Mouse (Mus musculus) adrenal gland, adult 18-20 months (tissue): ENCODE data around the gene Gmppa. TPM values are rescaled to one million over a fixed set of nuclear protein-coding genes. Genes with fewer than 3 reads are reported as not detected.

ENCODE experiments used
- DNase-seq, 2 experiments: peaks; one replicate each; pipeline ENCODE4 v3.0.0; 2021 to 2022; ENCODE audit warnings: low spot score in 2 of 2
- total RNA-seq, 2 experiments: library from RNA; stranded (reverse); gene quantifications; 1 replicate in 1 of 2; 2 replicates in 1 of 2; pipeline ENCODE4 v1.2.3; 2021

Gmppa gene
- total RNA-seq, 2 experiments from 2014 or later = 53.2 to 56.1 TPM

GRCm38 (mm10) chr1:75450314-75451005 lies 14.7 kb downstream of the Gmppa start, which contains the start of gene Asic4:
Gene Asic4, plus strand, starts transcription at chr1:75450436.
- no peak for DNase-seq

- DNase-seq = no peak
Observed at GRCm38 (mm10) chr1:75451900-75452299, 16.2 kb downstream of the Gmppa start.

GRCm38 (mm10) chr1:75455433-75455832 lies 19.7 kb downstream of the Gmppa start:
- no peak for DNase-seq

- no peak for DNase-seq
Observed at GRCm38 (mm10) chr1:75455948-75456347, 20.2 kb downstream of the Gmppa start.

GRCm38 (mm10) chr1:75456746-75457564 lies 21.2 kb downstream of the Gmppa start:
- no peak for DNase-seq

GRCm38 (mm10) chr1:75457710-75458024 lies 21.9 kb downstream of the Gmppa start:
- DNase-seq = no peak

- no peak for DNase-seq
Observed at GRCm38 (mm10) chr1:75458025-75458788, 22.5 kb downstream of the Gmppa start.

- DNase-seq = no peak
Observed at GRCm38 (mm10) chr1:75458789-75459684, 23.3 kb downstream of the Gmppa start.

GRCm38 (mm10) chr1:75460297-75460696 lies 24.6 kb downstream of the Gmppa start:
- DNase-seq = no peak

GRCm38 (mm10) chr1:75462636-75463035 lies 26.9 kb downstream of the Gmppa start:
- DNase-seq = no peak

GRCm38 (mm10) chr1:75463652-75464204 lies 28.0 kb downstream of the Gmppa start:
- DNase-seq = no peak

GRCm38 (mm10) chr1:75467215-75467927 lies 31.6 kb downstream of the Gmppa start:
- peak; percentile 78 to 80 for DNase-seq

GRCm38 (mm10) chr1:75469287-75469825 lies 33.6 kb downstream of the Gmppa start:
- DNase-seq = no peak

GRCm38 (mm10) chr1:75476441-75476840 lies 40.7 kb downstream of the Gmppa start:
- DNase-seq = no peak

GRCm38 (mm10) chr1:75477264-75477965 lies 41.7 kb downstream of the Gmppa start:
- DNase-seq = peak; percentile 80 to 84

- no peak for DNase-seq
Observed at GRCm38 (mm10) chr1:75477966-75478290, 42.2 kb downstream of the Gmppa start.

- DNase-seq = peak; percentile 36 to 48
Observed at GRCm38 (mm10) chr1:75478497-75478896, 42.8 kb downstream of the Gmppa start.

GRCm38 (mm10) chr1:75478916-75479634 lies 43.3 kb downstream of the Gmppa start, which contains the start of the genes Chpf and Tmem198:
Gene Chpf, minus strand, starts transcription at chr1:75479307.
Gene Tmem198, plus strand, starts transcription at chr1:75479532.
- peak; percentile 93 to 98 for DNase-seq
